Mouse (Mus musculus) embryonic facial prominence, embryonic 14.5 days (tissue): Measurements from ENCODE around the gene Atg5. TPM values are rescaled to one million over a fixed set of nuclear protein-coding genes. Genes with fewer than 3 reads are reported as not detected.

Experiments
- ATAC-seq: fragments of 200-750 bp; cut with Nextera tagmentation; 2 replicates; pipeline ENCODE4 v1.8.0; 2017; ENCODE audit warnings: low read depth, moderate number of reproducible peaks, moderate TSS enrichment
- DNase-seq: peaks from one replicate; pipeline ENCODE4 v3.0.0-alpha.2; 2015; ENCODE audit warnings: low spot score
- H3K27ac ChIP-seq: fragments of 300-500 bp; sonication (generic); replicated peaks from 2 replicates; pipeline ENCODE4 v1.5.1; 2014; ENCODE audit warnings: low read depth, mild to moderate bottlenecking, low read length, moderate library complexity
- H3K27me3 ChIP-seq: fragments of 300-500 bp; sonication (generic); replicated peaks from 2 replicates; pipeline ENCODE4 v1.6.1; 2014; ENCODE audit warnings: low read length; ENCODE audit not compliant: control insufficient read depth, insufficient read depth
- H3K36me3 ChIP-seq: fragments of 300-500 bp; sonication (generic); 2 replicates; pipeline ENCODE4 v1.6.1; 2014; ENCODE audit warnings: low read length, mixed read lengths; ENCODE audit not compliant: control insufficient read depth, insufficient read depth
- H3K4me1 ChIP-seq: fragments of 300-500 bp; sonication (generic); 2 replicates; pipeline ENCODE4 v1.6.1; 2014; ENCODE audit warnings: antibody characterized with exemption, low read length; ENCODE audit not compliant: control insufficient read depth, insufficient read depth
- H3K4me2 ChIP-seq: fragments of 300-500 bp; sonication (generic); 2 replicates; pipeline ENCODE4 v1.6.1; 2014; ENCODE audit warnings: low read depth, mild to moderate bottlenecking, low read length, moderate library complexity, mixed read lengths
- H3K4me3 ChIP-seq: fragments of 300-500 bp; sonication (generic); 2 replicates; pipeline ENCODE4 v1.5.1; 2014; ENCODE audit warnings: low read depth, mild to moderate bottlenecking, low read length
- H3K9ac ChIP-seq: fragments of 300-500 bp; sonication (generic); 2 replicates; pipeline ENCODE4 v1.6.1; 2014; ENCODE audit warnings: low read depth, mild to moderate bottlenecking, low read length, moderate library complexity, mixed read lengths
- H3K9me3 ChIP-seq: fragments of 300-500 bp; sonication (generic); 2 replicates; pipeline ENCODE4 v1.6.1; 2016; ENCODE audit warnings: low read length; ENCODE audit not compliant: control insufficient read depth
- WGBS: fragments of 180-500 bp; shearing (Covaris S2); extraction: QIAGEN DNeasy Blood & Tissue Kit; methylation state at CpG from one replicate; pipeline ENCODE4 v1.1.7; 2014; 5-methylcytosine and 5-hydroxymethylcytosine counted together
- microRNA counts: library from miRNA; unstranded; fragments of <30 nt; microRNA quantifications from one replicate; lab custom pipeline; 2017
- microRNA-seq: library from miRNA; unstranded; fragments of <30 nt; microRNA quantifications from one replicate; pipeline ENCODE4, GENCODE M21; 2016; ENCODE audit warnings: borderline number of aligned reads
- polyA plus RNA-seq: library from polyadenylated mRNA; unstranded; fragments of >200 nt; fragmentation: Nextera tagmentation; extraction: Ambion mirVana; gene quantifications from 2 replicates; pipeline ENCODE4 v1.2.1, GENCODE M21; 2014

Gene Atg5
- polyA plus RNA-seq, 1 experiment from 2014 or later: 41.8 TPM

- no peak overlapping the region for H3K4me3 ChIP-seq
- DNase-seq (no peak), ATAC-seq (no peak)
- H3K9ac ChIP-seq: no peak overlapping the region
- 0 out of 2 replicates have a peak, but pooled peaks cover 2% of the 10 kb centered on the region for H3K4me1 ChIP-seq
- no peaks in the 10 kb centered on the region for H3K27me3 ChIP-seq
- H3K4me2 ChIP-seq: no peak overlapping the region
- no peaks in the 10 kb centered on the region for H3K36me3 ChIP-seq
- H3K27ac ChIP-seq: no peak overlapping the region
- no peaks in the 10 kb centered on the region for H3K9me3 ChIP-seq
- whole genome bisulfite sequencing: 81% methylated on average over 8 of the region's 8 CpGs
Measured at GRCm38 (mm10) chr10:44392855-44393254, 124.7 kb downstream of the Atg5 start.

GRCm38 (mm10) chr10:44400119-44400518 is 132.0 kb downstream of the Atg5 start:
- DNase-seq: no peak
- Histone ChIP-seq H3K36me3 (no peaks in the 10 kb centered on the region), H3K4me2 (no peak overlapping the region), H3K27me3 (no peaks in the 10 kb centered on the region), H3K4me3 (no peak overlapping the region), H3K4me1 (no peaks in the 10 kb centered on the region), H3K27ac (no peak overlapping the region), H3K9ac (no peak overlapping the region), H3K9me3 (no peaks in the 10 kb centered on the region)
- ATAC-seq: no peak
- 63% methylated on average over 3 of the region's 3 CpGs for WGBS

GRCm38 (mm10) chr10:44400602-44401001 is 132.4 kb downstream of the Atg5 start:
- no peak for ATAC-seq
- Histone ChIP-seq H3K9me3 (no peaks in the 10 kb centered on the region), H3K4me3 (no peak overlapping the region), H3K9ac (no peak overlapping the region), H3K4me1 (no peaks in the 10 kb centered on the region), H3K27ac (no peak overlapping the region), H3K27me3 (no peaks in the 10 kb centered on the region), H3K36me3 (no peaks in the 10 kb centered on the region), H3K4me2 (no peak overlapping the region)
- no peak for DNase-seq
- WGBS: 65% methylated on average over 13 of the region's 13 CpGs

GRCm38 (mm10) chr10:44401600-44401999 is 133.4 kb downstream of the Atg5 start:
- no peak for DNase-seq

GRCm38 (mm10) chr10:44403415-44403814 is 135.3 kb downstream of the Atg5 start:
- no peak for DNase-seq
- Histone ChIP-seq H3K27ac (no peak overlapping the region), H3K4me1 (no peaks in the 10 kb centered on the region), H3K9me3 (no peaks in the 10 kb centered on the region), H3K4me3 (no peak overlapping the region), H3K4me2 (no peak overlapping the region), H3K36me3 (no peaks in the 10 kb centered on the region), H3K9ac (no peak overlapping the region), H3K27me3 (no peaks in the 10 kb centered on the region)
- no peak for ATAC-seq
- WGBS: 61% methylated on average over 7 of the region's 7 CpGs

More at GRCm38 (mm10) chr10:44401600-44401999, 133.4 kb downstream of the Atg5 start:
- Histone ChIP-seq H3K9me3 (no peaks in the 10 kb centered on the region), H3K9ac (no peak overlapping the region), H3K4me3 (no peak overlapping the region), H3K4me1 (no peaks in the 10 kb centered on the region), H3K27me3 (no peaks in the 10 kb centered on the region), H3K36me3 (no peaks in the 10 kb centered on the region), H3K4me2 (no peak overlapping the region), H3K27ac (no peak overlapping the region)
- ATAC-seq: no peak
- WGBS: 61% methylated on average over 10 of the region's 10 CpGs

- no peaks in the 10 kb centered on the region for H3K4me1 ChIP-seq
- no peaks in the 10 kb centered on the region for H3K9me3 ChIP-seq
- ATAC-seq: no peak
- no peak overlapping the region for H3K27ac ChIP-seq
- WGBS: 59% methylated on average over 10 of the region's 10 CpGs
- no peak overlapping the region for H3K4me3 ChIP-seq
- DNase-seq: no peak
- H3K4me2 ChIP-seq: no peak overlapping the region
- H3K27me3 ChIP-seq: no peaks in the 10 kb centered on the region
- H3K9ac ChIP-seq: no peak overlapping the region
- H3K36me3 ChIP-seq: no peaks in the 10 kb centered on the region
Measured at GRCm38 (mm10) chr10:44409054-44409453, 140.9 kb downstream of the Atg5 start.

- DNase-seq (peak; percentile 27), ATAC-seq (no peak)
- Histone ChIP-seq H3K9me3 (no peaks in the 10 kb centered on the region), H3K36me3 (no peaks in the 10 kb centered on the region), H3K27ac (no peak overlapping the region), H3K4me2 (no peak overlapping the region), H3K27me3 (no peaks in the 10 kb centered on the region), H3K9ac (no peak overlapping the region), H3K4me3 (no peak overlapping the region), H3K4me1 (no peaks in the 10 kb centered on the region)
- WGBS: 80% methylated on average over 11 of the region's 11 CpGs
Measured at GRCm38 (mm10) chr10:44409958-44410357, 141.8 kb downstream of the Atg5 start.

MicroRNAs encoded within 50 kb of the gene (microRNA counts, 519-probe panel; counts per million panel counts)
- microRNA mmu-miR-1929 (lab: Ali Mortazavi, UCI): 2,312 counts per million, percentile 38 among the panel's probes with 10 or more counts

Small RNAs within 50 kb of the gene (microRNA-seq; reads per million reads assigned to microRNA genes)
- gene Mir1929: 0.83 reads per million

Other genes with a start within 250 kb of the Atg5 start
- gene Crybg1, start 119.5 kb upstream of the Atg5 start, polyA plus RNA-seq: 2.9 and 3.6 TPM in 2 replicates